Mouse (Mus musculus): Measurements from ENCODE around the gene Cybrd1. TPM values are rescaled to one million over a fixed set of nuclear protein-coding genes. Genes with fewer than 3 reads are reported as not detected.

Gene Cybrd1
- polyA plus RNA-seq, 1 experiment from 2014 or later: 1.4 TPM

DNA sequence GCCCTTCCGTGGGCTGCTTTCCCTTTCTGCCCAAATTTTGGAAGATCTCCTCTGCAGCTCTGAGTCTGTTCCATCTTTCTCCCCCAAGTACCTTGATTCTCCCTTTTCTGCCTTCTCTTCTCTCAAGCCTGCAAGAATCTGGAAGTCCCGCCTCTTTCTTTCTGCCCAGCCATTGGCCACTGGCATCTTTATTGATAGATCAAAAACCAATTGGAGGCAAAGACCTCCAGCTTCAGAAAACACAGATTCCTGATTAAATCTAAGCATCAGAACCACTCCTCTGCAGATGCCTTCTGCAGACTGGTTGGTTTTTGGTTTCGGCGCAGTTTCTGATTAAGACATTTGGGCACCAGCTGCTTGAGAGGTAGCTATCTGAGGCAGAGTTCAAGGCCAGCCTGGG is 22.9 kb downstream of the Cybrd1 start:
- Histone ChIP-seq H3K4me2 (ENCODE audit: low read depth, low read length) (no peak overlapping the region), H3K4me1 (ENCODE audit: control insufficient read depth, insufficient read depth, low read length) (no peaks in the 10 kb centered on the region), H3K9me3 (replicated peaks; ENCODE audit: control insufficient read depth, low read length) (no peaks in the 10 kb centered on the region), H3K27ac (ENCODE audit: low read length) (no peak overlapping the region), H3K36me3 (ENCODE audit: control insufficient read depth, insufficient read depth) (no peaks in the 10 kb centered on the region), H3K27me3 (ENCODE audit: control insufficient read depth, insufficient read depth, low read length) (no peaks in the 10 kb centered on the region), H3K9ac (ENCODE audit: low read length) (no peak overlapping the region), H3K4me3 (ENCODE audit: low read length) (no peak overlapping the region)
- ATAC-seq (replicated peaks; ENCODE audit: extremely low read depth, insufficient read depth, low FRiP score): no peak
- 71% methylated on average over 4 of the region's 4 CpGs for WGBS

DNA sequence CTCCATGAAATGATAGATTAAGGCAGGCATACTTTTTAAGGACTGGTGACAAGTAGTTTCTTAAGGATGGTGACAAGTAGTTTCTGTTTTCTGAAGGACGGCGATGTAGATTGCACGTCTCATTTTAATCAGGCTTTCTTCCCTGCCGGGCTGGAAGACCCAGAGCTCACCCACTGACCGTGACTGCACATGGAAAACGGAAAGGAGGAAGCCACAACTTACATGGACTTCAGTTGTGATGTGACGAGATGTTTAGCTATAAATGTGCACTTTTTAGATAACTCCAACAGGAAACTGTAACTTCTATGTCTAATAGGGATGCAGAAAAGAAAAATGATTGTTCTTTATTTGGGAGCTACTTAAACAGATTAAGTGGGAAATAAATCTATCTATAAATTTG is 24.7 kb downstream of the Cybrd1 start:
- ATAC-seq (replicated peaks; ENCODE audit: extremely low read depth, insufficient read depth, low FRiP score): no peak
- no peak overlapping the region for H3K4me2 ChIP-seq (ENCODE audit: low read depth, low read length)
- no peak overlapping the region for H3K9ac ChIP-seq (ENCODE audit: low read length)
- no peak overlapping the region for H3K27ac ChIP-seq (ENCODE audit: low read length)
- H3K4me1 ChIP-seq (ENCODE audit: control insufficient read depth, insufficient read depth, low read length): no peaks in the 10 kb centered on the region
- WGBS: 45% methylated on average over 7 of the region's 7 CpGs
- H3K4me3 ChIP-seq (ENCODE audit: low read length): no peak overlapping the region
- H3K36me3 ChIP-seq (ENCODE audit: control insufficient read depth, insufficient read depth): no peaks in the 10 kb centered on the region
- no peaks in the 10 kb centered on the region for H3K9me3 ChIP-seq (replicated peaks; ENCODE audit: control insufficient read depth, low read length)
- no peaks in the 10 kb centered on the region for H3K27me3 ChIP-seq (ENCODE audit: control insufficient read depth, insufficient read depth, low read length)

DNA sequence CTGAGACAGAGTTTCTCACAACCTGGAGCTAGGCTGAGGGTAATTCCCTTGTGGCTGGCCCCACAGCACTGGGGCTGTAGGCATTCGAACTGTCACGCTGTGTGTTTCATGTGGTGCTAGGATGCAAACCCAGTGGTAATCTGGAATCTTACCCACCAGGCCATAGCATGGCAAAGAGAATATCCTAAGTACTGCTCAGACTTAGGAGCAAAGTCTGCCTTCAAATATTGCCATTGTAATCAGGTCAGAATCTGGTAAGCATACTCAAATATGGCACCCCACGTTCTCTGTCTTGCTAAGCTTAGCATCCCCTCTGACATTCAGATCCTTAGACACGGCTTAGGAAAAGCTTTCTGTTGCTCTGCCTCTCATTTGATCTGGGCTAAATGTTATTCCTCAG is 28.1 kb downstream of the Cybrd1 start:
- Histone ChIP-seq H3K27ac (ENCODE audit: low read length) (no peak overlapping the region), H3K9ac (ENCODE audit: low read length) (no peak overlapping the region), H3K4me2 (ENCODE audit: low read depth, low read length) (no peak overlapping the region), H3K9me3 (replicated peaks; ENCODE audit: control insufficient read depth, low read length) (no peaks in the 10 kb centered on the region), H3K27me3 (ENCODE audit: control insufficient read depth, insufficient read depth, low read length) (no peaks in the 10 kb centered on the region), H3K36me3 (ENCODE audit: control insufficient read depth, insufficient read depth) (no peaks in the 10 kb centered on the region), H3K4me1 (ENCODE audit: control insufficient read depth, insufficient read depth, low read length) (peaks cover 4% of the 10 kb centered on the region; the same call in 1 of the 2 replicates), H3K4me3 (ENCODE audit: low read length) (no peak overlapping the region)
- no peak for ATAC-seq (replicated peaks; ENCODE audit: extremely low read depth, insufficient read depth, low FRiP score)
- 75% methylated on average over 4 of the region's 4 CpGs for WGBS

DNA sequence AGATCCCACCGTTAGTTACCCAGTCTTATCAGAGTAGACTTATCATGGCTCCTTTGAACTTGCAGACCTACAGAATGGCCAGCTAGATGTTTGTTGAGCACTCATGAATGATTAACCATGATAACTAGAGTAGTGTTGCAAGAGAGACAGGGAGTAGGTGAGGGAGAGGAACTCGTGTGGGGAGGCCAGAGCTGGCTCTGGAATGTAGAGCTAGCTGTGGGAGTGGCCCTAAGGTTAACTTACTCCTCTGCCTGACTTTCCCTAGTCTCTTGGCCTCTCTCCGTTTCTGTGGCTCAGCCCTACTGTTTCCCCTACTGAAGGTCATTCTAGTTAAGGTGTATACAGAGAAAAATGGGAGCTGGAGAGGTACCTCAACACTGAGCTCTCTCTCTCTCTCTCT is 28.5 kb downstream of the Cybrd1 start:
- Histone ChIP-seq H3K27ac (ENCODE audit: low read length) (no peak overlapping the region), H3K4me3 (ENCODE audit: low read length) (no peak overlapping the region), H3K36me3 (ENCODE audit: control insufficient read depth, insufficient read depth) (no peaks in the 10 kb centered on the region), H3K4me2 (ENCODE audit: low read depth, low read length) (no peak overlapping the region), H3K9me3 (replicated peaks; ENCODE audit: control insufficient read depth, low read length) (no peaks in the 10 kb centered on the region), H3K4me1 (ENCODE audit: control insufficient read depth, insufficient read depth, low read length) (peaks cover 4% of the 10 kb centered on the region; the same call in 1 of the 2 replicates), H3K9ac (ENCODE audit: low read length) (no peak overlapping the region), H3K27me3 (ENCODE audit: control insufficient read depth, insufficient read depth, low read length) (no peaks in the 10 kb centered on the region)
- 16% methylated on average over 3 of the region's 3 CpGs for WGBS
- no peak for ATAC-seq (replicated peaks; ENCODE audit: extremely low read depth, insufficient read depth, low FRiP score)

DNA sequence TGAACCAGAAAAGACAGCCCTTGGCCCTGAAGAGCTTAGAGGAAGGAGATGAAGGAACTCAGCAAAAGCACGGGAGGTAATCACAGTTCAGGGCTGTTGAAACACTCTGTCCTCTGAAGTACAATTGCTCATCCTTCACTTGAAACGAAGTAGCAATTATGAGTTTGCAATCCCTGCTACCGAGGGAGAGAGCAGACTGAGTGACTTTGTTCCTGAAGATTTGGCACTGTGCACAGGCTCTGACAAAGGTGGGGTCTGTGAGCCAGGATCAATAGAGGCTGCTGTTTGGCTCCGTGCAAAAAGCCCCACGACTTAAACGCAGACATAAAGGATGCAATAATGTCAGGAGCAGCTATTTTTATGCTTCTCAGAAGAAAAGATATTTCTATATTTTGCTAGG is 30.1 kb downstream of the Cybrd1 start:
- no peak for ATAC-seq (replicated peaks; ENCODE audit: extremely low read depth, insufficient read depth, low FRiP score)
- Histone ChIP-seq H3K4me1 (ENCODE audit: control insufficient read depth, insufficient read depth, low read length) (peaks cover 4% of the 10 kb centered on the region; the same call in 1 of the 2 replicates), H3K4me3 (ENCODE audit: low read length) (no peak overlapping the region), H3K9me3 (replicated peaks; ENCODE audit: control insufficient read depth, low read length) (no peaks in the 10 kb centered on the region), H3K36me3 (ENCODE audit: control insufficient read depth, insufficient read depth) (no peaks in the 10 kb centered on the region), H3K9ac (ENCODE audit: low read length) (no peak overlapping the region; the same call in 1 of the 2 replicates), H3K4me2 (ENCODE audit: low read depth, low read length) (no peak overlapping the region), H3K27ac (ENCODE audit: low read length) (no peak overlapping the region), H3K27me3 (ENCODE audit: control insufficient read depth, insufficient read depth, low read length) (no peaks in the 10 kb centered on the region)
- 59% methylated on average over 6 of the region's 6 CpGs for WGBS

DNA sequence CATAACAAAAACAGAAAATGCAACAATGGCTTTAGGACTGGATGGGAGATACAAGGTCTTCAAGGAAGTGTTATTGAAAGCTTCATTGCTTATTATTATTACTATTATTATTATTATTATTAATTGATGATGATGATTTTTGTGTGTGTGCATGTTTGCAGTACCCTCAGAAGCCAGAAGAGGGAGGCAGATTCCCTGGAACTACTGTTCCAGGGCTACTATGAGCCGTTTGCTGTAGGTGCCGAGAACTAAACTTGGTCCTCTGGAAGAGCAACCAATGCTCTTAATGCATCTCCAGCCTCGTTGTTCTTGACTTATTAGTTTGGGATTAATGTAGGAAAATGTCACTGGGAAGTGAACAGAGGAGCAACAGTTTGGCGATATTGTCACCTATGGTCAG is 34.4 kb downstream of the Cybrd1 start:
- H3K27me3 ChIP-seq (ENCODE audit: control insufficient read depth, insufficient read depth, low read length): no peaks in the 10 kb centered on the region
- no peak for ATAC-seq (replicated peaks; ENCODE audit: extremely low read depth, insufficient read depth, low FRiP score)
- H3K9me3 ChIP-seq (replicated peaks; ENCODE audit: control insufficient read depth, low read length): no peaks in the 10 kb centered on the region
- no peaks in the 10 kb centered on the region for H3K36me3 ChIP-seq (ENCODE audit: control insufficient read depth, insufficient read depth)
- no peak overlapping the region for H3K4me2 ChIP-seq (ENCODE audit: low read depth, low read length)
- no peak overlapping the region for H3K27ac ChIP-seq (ENCODE audit: low read length)
- peaks cover 4% of the 10 kb centered on the region; the same call in 1 of the 2 replicates for H3K4me1 ChIP-seq (ENCODE audit: control insufficient read depth, insufficient read depth, low read length)
- H3K9ac ChIP-seq (ENCODE audit: low read length): no peak overlapping the region
- 88% methylated on average over 4 of the region's 4 CpGs for WGBS
- H3K4me3 ChIP-seq (ENCODE audit: low read length): no peak overlapping the region

DNA sequence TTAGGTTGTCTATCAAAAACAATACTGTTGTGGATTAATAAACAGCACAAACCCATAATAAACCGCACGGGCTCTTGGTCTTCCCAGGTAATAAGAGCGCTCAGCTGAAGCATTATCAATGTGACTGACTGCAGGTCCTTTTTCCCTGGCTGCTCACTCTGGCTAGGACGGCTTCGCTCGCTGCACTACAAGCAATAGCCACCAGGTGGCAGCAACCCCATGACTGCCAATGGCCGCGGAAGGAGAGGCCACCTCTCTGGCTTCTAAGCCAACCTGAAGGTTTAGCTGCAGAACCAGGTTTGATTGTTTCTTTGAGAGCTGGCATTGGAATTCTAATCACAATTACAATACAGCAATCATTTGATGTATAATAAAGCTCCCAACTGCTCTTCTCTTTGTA is 37.8 kb downstream of the Cybrd1 start:
- 4% methylated on average over 8 of the region's 8 CpGs for WGBS
- ATAC-seq (replicated peaks; ENCODE audit: extremely low read depth, insufficient read depth, low FRiP score): no peak
- H3K27ac ChIP-seq (ENCODE audit: low read length): no peak overlapping the region
- no peaks in the 10 kb centered on the region for H3K9me3 ChIP-seq (replicated peaks; ENCODE audit: control insufficient read depth, low read length)
- no peaks in the 10 kb centered on the region for H3K36me3 ChIP-seq (ENCODE audit: control insufficient read depth, insufficient read depth)
- H3K9ac ChIP-seq (ENCODE audit: low read length): no peak overlapping the region
- H3K4me2 ChIP-seq (ENCODE audit: low read depth, low read length): no peak overlapping the region
- no peaks in the 10 kb centered on the region for H3K4me1 ChIP-seq (ENCODE audit: control insufficient read depth, insufficient read depth, low read length)
- no peaks in the 10 kb centered on the region for H3K27me3 ChIP-seq (ENCODE audit: control insufficient read depth, insufficient read depth, low read length)
- no peak overlapping the region for H3K4me3 ChIP-seq (ENCODE audit: low read length)

DNA sequence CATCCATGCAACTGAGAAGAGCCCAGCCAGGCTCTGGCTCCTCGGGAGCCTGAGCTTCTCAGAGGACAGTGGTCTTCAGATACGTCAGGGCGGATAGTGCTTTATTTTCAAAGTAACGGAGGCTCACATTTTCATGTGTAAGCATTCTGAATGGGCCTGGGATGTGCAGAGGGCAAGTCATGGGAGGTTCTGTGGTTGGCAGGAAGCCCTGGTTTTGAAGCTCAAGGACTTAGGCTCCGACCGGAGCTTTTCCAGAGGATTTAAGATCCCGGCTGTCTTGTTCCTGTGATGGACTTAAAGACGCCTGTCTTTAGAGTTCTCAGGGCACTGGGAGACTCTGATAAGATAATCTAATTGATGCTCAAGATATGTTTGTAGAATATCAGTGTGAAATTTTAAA is 38.7 kb downstream of the Cybrd1 start:
- no peaks in the 10 kb centered on the region for H3K36me3 ChIP-seq (ENCODE audit: control insufficient read depth, insufficient read depth)
- H3K27ac ChIP-seq (ENCODE audit: low read length): no peak overlapping the region
- H3K4me3 ChIP-seq (ENCODE audit: low read length): no peak overlapping the region
- ATAC-seq (replicated peaks; ENCODE audit: extremely low read depth, insufficient read depth, low FRiP score): no peak
- 75% methylated on average over 8 of the region's 8 CpGs for WGBS
- H3K27me3 ChIP-seq (ENCODE audit: control insufficient read depth, insufficient read depth, low read length): no peaks in the 10 kb centered on the region
- H3K9me3 ChIP-seq (replicated peaks; ENCODE audit: control insufficient read depth, low read length): no peaks in the 10 kb centered on the region
- H3K4me1 ChIP-seq (ENCODE audit: control insufficient read depth, insufficient read depth, low read length): no peaks in the 10 kb centered on the region
- no peak overlapping the region for H3K9ac ChIP-seq (ENCODE audit: low read length)
- no peak overlapping the region for H3K4me2 ChIP-seq (ENCODE audit: low read depth, low read length)

DNA sequence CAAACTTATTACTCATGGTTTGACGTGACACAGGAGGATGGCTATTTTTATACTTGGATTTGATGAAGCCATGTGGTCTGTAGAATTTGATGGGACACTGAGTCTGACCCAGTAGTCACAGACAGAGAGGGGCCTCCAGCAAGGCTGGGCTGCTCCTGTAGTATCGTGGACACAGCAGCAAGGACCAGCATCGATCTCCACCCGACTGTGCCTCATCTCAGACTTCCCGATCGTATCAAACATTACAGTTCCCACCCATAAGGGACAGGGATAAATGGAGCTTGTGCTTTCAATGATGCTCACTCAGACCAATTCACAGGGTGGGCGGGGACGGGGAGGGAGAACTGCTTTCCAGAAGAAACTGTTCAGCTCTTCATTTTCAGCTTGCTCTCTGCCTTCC is 40.2 kb downstream of the Cybrd1 start:
- no peaks in the 10 kb centered on the region for H3K27me3 ChIP-seq (ENCODE audit: control insufficient read depth, insufficient read depth, low read length)
- 81% methylated on average over 8 of the region's 8 CpGs for WGBS
- no peaks in the 10 kb centered on the region for H3K4me1 ChIP-seq (ENCODE audit: control insufficient read depth, insufficient read depth, low read length)
- no peak overlapping the region for H3K9ac ChIP-seq (ENCODE audit: low read length)
- H3K27ac ChIP-seq (ENCODE audit: low read length): no peak overlapping the region
- no peak for ATAC-seq (replicated peaks; ENCODE audit: extremely low read depth, insufficient read depth, low FRiP score)
- no peak overlapping the region for H3K4me2 ChIP-seq (ENCODE audit: low read depth, low read length)
- no peak overlapping the region for H3K4me3 ChIP-seq (ENCODE audit: low read length)
- H3K9me3 ChIP-seq (replicated peaks; ENCODE audit: control insufficient read depth, low read length): no peaks in the 10 kb centered on the region
- H3K36me3 ChIP-seq (ENCODE audit: control insufficient read depth, insufficient read depth): no peaks in the 10 kb centered on the region
